25 mouse cellular contexts compared by ENCODE assay signal in genomic region chr12:101862286-101862964, GRCm38 (mm10). TPM values are rescaled to one million over a fixed set of nuclear protein-coding genes. Genes with fewer than 3 reads are reported as not detected.
A peak's percentile ranks its signal among the peaks of the same experiment; 100 is the strongest.
DNase-seq lines count a peak whose midpoint lies in the region; ATAC-seq and TF ChIP-seq lines count a peak whose summit lies in the region.
"Had no signal": no experiment of that assay in that cellular context is flagged by ENCODE, and none has a peak within 500 bp of the region (broad histone marks: within the 10 kb centered on the region; RNA-seq: fewer than 3 reads in every experiment).

No protein-coding gene starts in this region.

- no peak for TF ChIP-seq POLR2A in liver, adult 2 months (IDR thresholded peaks at IDR 0.05; ENCODE audit: extremely low read depth, insufficient read depth, low read length)

- H3K79me2 ChIP-seq in liver, adult 2 months (ENCODE audit: control insufficient read depth, insufficient read depth, low read length) = peaks cover 3% of the 10 kb centered on the region; the same call in 1 of the 2 replicates

- ATAC-seq in neural tube, embryonic 15.5 days (ENCODE audit: low FRiP score) = no peak
- ATAC-seq: forebrain, embryonic 14.5 days had no signal

- no peaks in the 10 kb centered on the region for H3K27me3 ChIP-seq in liver, adult 2 months (ENCODE audit: control insufficient read depth, insufficient read depth, low read length)
- no peaks in the 10 kb centered on the region for H3K27me3 ChIP-seq in neural tube, embryonic 15.5 days (replicated peaks)
- H3K27me3 ChIP-seq: embryonic facial prominence, embryonic 13.5 days; embryonic facial prominence, embryonic 15.5 days; forebrain, embryonic 12.5 days had no signal

- no peak overlapping the region for H3K9ac ChIP-seq in liver, adult 2 months (ENCODE audit: low read depth, low read length)
- no peak overlapping the region for H3K9ac ChIP-seq in ES-E14 (ENCODE audit: insufficient read depth, low read depth, low read length, poor library complexity, severe bottlenecking)
- no peak overlapping the region for H3K9ac ChIP-seq in neural tube, embryonic 15.5 days (replicated peaks)
- H3K9ac ChIP-seq: embryonic facial prominence, embryonic 13.5 days; embryonic facial prominence, embryonic 15.5 days; forebrain, embryonic 12.5 days had no signal

- H3K4me1 ChIP-seq in liver, adult 2 months (ENCODE audit: control insufficient read depth, insufficient read depth, low read length) = peaks cover 4% of the 10 kb centered on the region
- no peaks in the 10 kb centered on the region for H3K4me1 ChIP-seq in ES-E14 (ENCODE audit: control insufficient read depth in 2 of 2, insufficient read depth in 2 of 2, low read length in 2 of 2, poor library complexity in 1 of 2)
- no peaks in the 10 kb centered on the region for H3K4me1 ChIP-seq in neural tube, embryonic 15.5 days
- H3K4me1 ChIP-seq: embryonic facial prominence, embryonic 13.5 days; embryonic facial prominence, embryonic 15.5 days; forebrain, embryonic 10.5 days; forebrain, embryonic 12.5 days had no signal

- H3K36me3 ChIP-seq in liver, adult 2 months (ENCODE audit: control insufficient read depth, insufficient read depth, low read length) = peaks cover 26% of the 10 kb centered on the region
- no peaks in the 10 kb centered on the region for H3K36me3 ChIP-seq in ES-E14 (ENCODE audit: control insufficient read depth, insufficient read depth, low read length, poor library complexity, severe bottlenecking)
- peaks cover 34% of the 10 kb centered on the region for H3K36me3 ChIP-seq in neural tube, embryonic 15.5 days

- 44% methylated on average over 10 of the region's 10 CpGs for WGBS in liver, adult 2 months
- 84% methylated on average over 10 of the region's 10 CpGs for WGBS in neural tube, embryonic 15.5 days

- H3K4me2 ChIP-seq in neural tube, embryonic 15.5 days = no peak overlapping the region
- H3K4me2 ChIP-seq: embryonic facial prominence, embryonic 13.5 days; embryonic facial prominence, embryonic 15.5 days; forebrain, embryonic 12.5 days had no signal

- TF ChIP-seq CTCF in liver, adult 2 months (IDR thresholded peaks at IDR 0.05; ENCODE audit: low read depth, low read length) = no peak

- no peak overlapping the region for H3K27ac ChIP-seq in liver, adult 2 months (replicated peaks; ENCODE audit: insufficient read depth, low read depth, low read length)
- no peak overlapping the region for H3K27ac ChIP-seq in ES-E14 (ENCODE audit: insufficient read depth, low read depth, low read length, poor library complexity, severe bottlenecking)
- H3K27ac ChIP-seq in neural tube, embryonic 15.5 days (replicated peaks) = no peak overlapping the region
- H3K27ac ChIP-seq: embryonic facial prominence, embryonic 13.5 days; embryonic facial prominence, embryonic 15.5 days; forebrain, embryonic 10.5 days; forebrain, embryonic 12.5 days had no signal

- no peak overlapping the region for H3K4me3 ChIP-seq in liver, adult 2 months (ENCODE audit: insufficient read depth, low read depth, low read length)
- H3K4me3 ChIP-seq in ES-E14 (ENCODE audit: insufficient read depth in 1 of 2, low read depth in 1 of 2, low read length in 2 of 2, poor library complexity in 1 of 2, severe bottlenecking in 1 of 2) = peak overlapping the region in 1 of 2 experiments; percentile 18; a peak in 2 of 4 replicates
- H3K4me3 ChIP-seq in neural tube, embryonic 15.5 days (replicated peaks) = no peak overlapping the region
- H3K4me3 ChIP-seq: embryonic facial prominence, embryonic 13.5 days; embryonic facial prominence, embryonic 15.5 days; erythroblast, embryonic 14.5 days; forebrain, embryonic 10.5 days; forebrain, embryonic 12.5 days had no signal

- peak; percentile 86 for DNase-seq in liver, adult 2 months (ENCODE audit: extremely low read depth, low read depth, low spot score)
- DNase-seq in liver (no peak), ES-CJ7 (ENCODE audit: low read depth, low spot score) (peak; percentile 72), ES-E14 (ENCODE audit: low read depth, low spot score) (peak; percentile 42), ZHBTc4 (ENCODE audit: low read depth, low spot score) (peak; percentile 79)
- DNase-seq in left cerebral cortex, adult 9 months (ENCODE audit: low spot score in 2 of 2) = no peak
- DNase-seq: adrenal gland, adult 2 months; adrenal gland, postnatal 10 days; adrenal gland, postnatal 25 days; cerebellum, adult 11 months; cerebellum, adult 18-20 months; cerebellum, adult 8-10 months; cerebellum, adult 9-11 months; cerebellum, postnatal 14 days; cerebellum, postnatal 36 days; embryo, embryonic 11 days had no signal

- in situ Hi-C loops in ES-E14 (cut with MboI; ENCODE audit: low sequenced_read_pairs in 2 of 2, unreplicated experiment in 2 of 2) = no loop called here

- no peaks in the 10 kb centered on the region for H3K9me3 ChIP-seq in ES-E14 (ENCODE audit: control insufficient read depth, insufficient read depth, low read depth, low read length)
- H3K9me3 ChIP-seq in neural tube, embryonic 15.5 days (replicated peaks) = no peaks in the 10 kb centered on the region
- H3K9me3 ChIP-seq: embryonic facial prominence, embryonic 13.5 days; embryonic facial prominence, embryonic 15.5 days; forebrain, embryonic 10.5 days; forebrain, embryonic 12.5 days had no signal

TF ChIP-seq in ES-E14, 5 proteins besides CTCF, POLR2A, EP300 and RAD21:
- TF ChIP-seq HCFC1 (IDR thresholded peaks at IDR 0.05; ENCODE audit: borderline replicate concordance, insufficient read depth, low read length) = no peak
- TF ChIP-seq MAFK (IDR thresholded peaks at IDR 0.05; ENCODE audit: insufficient read depth, low read depth, low read length) = no peak
- TF ChIP-seq CHD2 (IDR thresholded peaks at IDR 0.05; ENCODE audit: low read depth, low read length) = no peak
TF ChIP-seq in ES-E14: peak in this region for 0.

RNA-seq across cellular contexts. Expression of gene Fbln5, which starts 43.6 kb away (rescaled TPM):
- total RNA-seq in liver, adult 2 months (2014; rRNA removed) = 3.6 and 4.6 TPM in 2 replicates
- polyA plus RNA-seq in liver, adult 2 months (2012; rRNA removed) = 4.8 and 6.3 TPM in 2 replicates
- total RNA-seq in ES-E14 (2012; rRNA removed) = 0.63 and 0.76 TPM in 2 replicates
- polyA plus RNA-seq in neural tube, embryonic 15.5 days (2015; fragmentation: Nextera tagmentation; extraction: Ambion mirVana) = 17.2 and 32.3 TPM in 2 replicates
- total RNA-seq: common myeloid progenitor, adult 5-6 weeks; MEL had no signal
- polyA plus RNA-seq: erythroblast, embryonic 14.5 days had no signal

RNA-seq across cellular contexts. Expression of gene Trip11, which starts 50.6 kb away (rescaled TPM):
- total RNA-seq in liver, adult 2 months (2014; rRNA removed) = 12.4 and 14.8 TPM in 2 replicates
- polyA plus RNA-seq in liver, adult 2 months (2012; rRNA removed) = 1.9 and 2.5 TPM in 2 replicates
- total RNA-seq in ES-E14 (2012; rRNA removed) = 15.7 and 16.4 TPM in 2 replicates
- polyA plus RNA-seq in neural tube, embryonic 15.5 days (2015; fragmentation: Nextera tagmentation; extraction: Ambion mirVana) = 23.8 and 25.0 TPM in 2 replicates

Comparison
In these comparisons a context has a peak if more than half of its experiments do, and no peak if none do; other contexts are left out.
1. DNase-seq: peak in liver, adult 2 months (single experiment), ES-CJ7 (single experiment), ES-E14 (single experiment) and ZHBTc4 (single experiment); none in liver (single experiment) and left cerebral cortex, adult 9 months (0 of 2).